Mouse (Mus musculus) MEL-GATA-1-ER (cell line): ENCODE measurements around the gene Arntl2.
A peak's percentile ranks its signal among the peaks of the same experiment; 100 is the strongest.

Source experiments
- DNase-seq: peaks from one replicate; pipeline ENCODE4 v3.0.0-alpha.2; 2012; ENCODE audit warnings: low read depth; ENCODE audit errors: extremely low read depth

The Arntl2 gene

GRCm38 (mm10) chr6:146778055-146778454 lies 17.8 kb upstream of the Arntl2 start:
- no peak for DNase-seq

DNA sequence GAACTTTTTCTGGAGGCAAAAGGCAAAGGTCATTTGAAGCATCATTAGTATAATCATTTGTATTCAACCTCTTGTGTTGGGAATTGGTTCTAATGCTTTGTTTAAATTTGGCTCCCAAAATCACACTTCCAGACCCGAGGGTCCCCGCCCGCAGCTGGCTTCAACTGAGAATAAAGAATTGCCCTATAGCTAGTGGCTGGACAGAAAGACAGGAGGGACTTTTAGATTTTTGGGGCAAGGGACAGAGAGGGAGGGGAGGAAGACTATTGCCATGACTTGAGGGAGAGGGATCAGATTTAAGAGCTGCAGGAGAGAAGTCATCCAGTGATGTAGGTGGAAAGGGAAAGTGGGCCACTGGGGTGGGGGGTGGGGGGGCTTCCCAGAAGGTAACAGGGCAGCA lies 14.3 kb upstream of the Arntl2 start:
- DNase-seq = no peak

DNA sequence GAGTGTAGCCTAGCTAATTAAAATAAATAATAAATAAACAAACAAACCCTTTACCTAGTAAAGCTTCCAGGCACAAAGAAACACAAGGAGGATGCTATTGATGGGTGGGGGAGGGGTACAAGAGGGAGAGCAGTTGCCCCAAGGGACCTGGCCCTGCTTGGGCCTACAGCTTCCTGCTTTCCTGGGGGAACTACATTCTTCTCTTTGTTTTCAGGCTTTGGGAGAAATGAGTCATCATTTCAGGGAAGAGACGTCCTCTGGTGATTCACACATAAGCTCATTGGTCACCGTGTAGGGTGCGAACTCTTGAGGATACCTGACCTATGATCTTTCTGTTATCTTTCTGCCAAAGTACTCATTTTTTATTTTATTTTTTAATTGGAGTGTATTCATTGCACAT lies 2.3 kb upstream of the Arntl2 start:
- DNase-seq = no peak

GRCm38 (mm10) chr6:146795166-146795923 lies 510 bp upstream of the Arntl2 start:
- no peak for DNase-seq

GRCm38 (mm10) chr6:146797446-146797845 lies 1.6 kb downstream of the Arntl2 start:
- DNase-seq = no peak

DNA sequence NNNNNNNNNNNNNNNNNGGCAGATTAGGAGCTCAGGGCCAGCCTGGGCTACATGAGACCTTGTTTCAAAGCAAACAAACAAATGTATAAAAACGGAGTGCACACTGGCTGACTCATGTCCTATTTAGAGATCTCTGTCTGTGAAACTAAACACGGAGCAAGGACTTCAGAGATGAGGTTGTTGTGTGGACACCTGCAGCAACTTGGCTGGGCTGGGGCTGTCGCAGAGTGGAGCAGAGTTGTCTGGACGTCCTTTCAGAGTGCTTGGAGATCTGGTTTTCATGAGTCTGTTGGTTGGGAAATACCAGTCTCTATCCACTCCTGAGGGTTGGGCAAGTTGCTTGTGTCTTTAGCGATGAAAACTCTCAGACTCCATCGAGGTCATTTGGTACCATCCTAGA lies 14.1 kb downstream of the Arntl2 start:
- no peak for DNase-seq

- DNase-seq = no peak
Observed at GRCm38 (mm10) chr6:146813007-146813406, 17.2 kb downstream of the Arntl2 start.

DNA sequence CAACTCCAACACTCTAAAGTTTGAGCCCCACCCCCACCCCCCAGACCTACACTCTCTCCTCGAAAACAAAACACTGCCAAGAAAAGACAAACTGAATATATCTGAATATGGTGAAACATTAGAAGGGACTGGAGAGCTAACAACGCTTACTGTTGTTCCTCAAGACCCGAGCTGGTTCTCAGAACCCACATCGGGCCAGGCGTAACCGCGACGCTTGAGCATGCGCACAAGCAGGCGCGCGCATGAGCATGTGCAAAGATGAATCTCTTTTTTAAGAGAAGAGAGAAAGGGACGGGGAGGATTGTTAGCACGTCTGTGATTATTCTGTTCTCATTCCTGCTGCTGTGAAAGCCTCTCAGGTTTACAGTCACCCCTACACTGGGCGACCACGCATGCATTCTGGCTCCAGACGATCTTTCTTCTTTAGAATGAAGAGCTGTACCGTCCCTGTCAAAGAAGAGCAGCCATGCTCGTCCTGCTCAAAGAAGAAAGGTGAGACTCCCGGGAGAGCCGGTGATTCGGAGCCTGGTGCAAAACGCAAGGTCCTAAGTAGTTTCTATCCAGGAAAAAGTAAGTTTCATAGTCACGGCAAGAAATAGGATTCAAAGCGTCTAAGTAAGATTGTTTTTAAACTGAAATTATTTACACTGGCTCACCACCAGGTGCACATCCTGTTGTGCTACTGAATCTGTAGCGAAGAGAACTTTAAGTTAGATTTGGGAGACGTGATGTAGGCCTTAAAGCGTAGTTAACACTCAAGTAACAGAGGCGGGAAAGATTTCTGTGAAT lies 24.5 kb downstream of the Arntl2 start:
- peak; percentile 67 for DNase-seq

DNA sequence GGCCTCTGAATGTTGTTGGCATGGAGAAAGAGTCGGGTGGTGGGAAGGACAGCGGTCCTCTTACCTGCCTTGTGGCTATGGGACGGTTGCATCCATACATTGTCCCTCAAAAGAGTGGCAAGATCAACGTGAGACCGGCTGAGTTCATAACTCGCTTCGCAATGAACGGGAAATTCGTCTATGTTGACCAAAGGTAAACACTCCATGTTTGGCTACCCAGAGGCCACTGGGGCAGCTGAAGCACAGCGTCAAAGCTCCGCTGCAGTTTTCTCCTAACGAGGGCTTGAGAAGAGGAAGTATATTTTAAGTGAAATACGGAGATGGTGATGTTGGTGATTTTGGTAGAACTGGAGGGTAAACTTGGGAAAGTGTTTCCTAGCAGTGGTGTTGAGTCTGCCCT lies 26.1 kb downstream of the Arntl2 start:
- no peak for DNase-seq

- no peak for DNase-seq
Observed at GRCm38 (mm10) chr6:146824727-146825486, 29.1 kb downstream of the Arntl2 start.

GRCm38 (mm10) chr6:146825487-146825773 lies 29.6 kb downstream of the Arntl2 start:
- no peak for DNase-seq

- no peak for DNase-seq
Observed at GRCm38 (mm10) chr6:146831320-146831719, 35.5 kb downstream of the Arntl2 start.

- DNase-seq = peak; percentile 54
Observed at GRCm38 (mm10) chr6:146833485-146834314, 37.8 kb downstream of the Arntl2 start.

DNA sequence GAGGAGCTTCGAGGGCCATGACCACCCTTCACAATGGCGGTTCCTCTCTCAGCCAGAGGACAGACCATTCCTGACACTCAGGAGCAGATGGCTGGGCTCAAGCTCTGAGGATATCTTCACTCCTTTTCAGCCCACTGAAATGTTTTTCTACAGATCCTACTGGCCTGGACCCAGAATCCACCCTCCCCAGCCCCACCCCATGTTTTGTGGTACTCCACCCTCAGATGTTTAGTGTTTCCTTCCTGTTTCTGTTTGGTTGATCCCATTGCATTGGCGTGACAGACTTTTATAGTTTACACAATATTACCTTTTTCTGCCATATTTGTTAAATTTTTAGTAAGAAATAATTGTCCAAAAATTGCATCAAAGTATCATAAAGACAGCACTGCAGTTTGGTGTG lies 38.5 kb downstream of the Arntl2 start:
- DNase-seq = peak; percentile 27

GRCm38 (mm10) chr6:146835784-146836183 lies 39.9 kb downstream of the Arntl2 start:
- no peak for DNase-seq

DNA sequence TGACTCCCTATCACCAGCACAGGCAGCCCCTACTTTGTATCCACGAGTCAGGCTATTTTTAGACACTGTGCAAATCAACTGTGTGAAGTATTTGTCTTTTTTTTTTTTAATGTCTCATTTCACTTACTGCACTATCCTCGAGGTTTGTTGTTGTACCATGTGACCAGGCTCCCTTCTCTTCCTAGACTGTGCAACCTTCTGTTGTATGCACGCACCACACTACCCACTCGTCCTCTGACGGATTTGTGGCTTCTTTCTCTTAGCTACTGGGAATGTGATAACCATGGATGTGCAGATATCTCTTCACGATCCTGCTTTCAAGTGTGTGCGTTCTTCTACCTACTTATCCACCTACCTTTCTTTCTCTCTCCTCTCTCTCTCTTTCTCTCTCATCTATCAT lies 41.5 kb downstream of the Arntl2 start:
- DNase-seq = no peak

DNA sequence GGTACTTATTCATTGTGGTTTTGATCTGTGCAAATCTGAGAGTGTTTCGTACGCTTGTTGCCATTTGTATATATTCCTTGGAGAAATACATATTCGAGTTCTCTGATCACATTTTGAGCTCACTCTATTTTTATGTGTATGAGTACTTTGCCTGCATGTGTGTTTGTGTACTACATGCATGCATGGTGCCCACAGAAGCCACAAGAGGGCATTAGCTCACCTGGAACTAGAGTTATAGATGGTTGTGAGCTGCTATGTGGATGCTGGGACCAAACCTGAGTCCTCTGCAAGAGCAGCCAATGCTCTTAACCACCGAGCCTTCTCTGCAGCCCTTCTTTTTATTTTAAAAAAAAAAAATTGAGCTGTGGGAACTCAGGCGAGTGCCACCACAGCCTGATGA lies 42.5 kb downstream of the Arntl2 start:
- DNase-seq = no peak

DNA sequence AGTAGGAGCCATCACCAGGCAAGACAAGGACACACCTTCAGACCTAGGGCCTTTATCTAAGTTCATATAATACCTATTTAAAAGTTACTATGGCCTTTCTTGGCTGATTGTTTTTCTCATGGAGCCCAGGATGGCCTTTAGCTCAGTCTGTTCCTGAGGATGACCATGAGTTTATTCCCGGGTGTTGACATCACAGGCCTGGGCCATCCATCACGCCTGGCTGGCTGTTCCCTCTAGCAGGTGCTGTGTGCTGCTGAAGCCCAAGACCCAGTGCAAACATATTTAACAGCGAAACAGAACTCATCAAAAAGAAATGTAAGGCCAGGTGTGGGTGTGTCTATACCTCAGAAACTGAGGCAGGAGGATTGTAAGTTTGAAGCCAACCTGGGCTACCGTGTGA lies 43.0 kb downstream of the Arntl2 start:
- DNase-seq = no peak

DNA sequence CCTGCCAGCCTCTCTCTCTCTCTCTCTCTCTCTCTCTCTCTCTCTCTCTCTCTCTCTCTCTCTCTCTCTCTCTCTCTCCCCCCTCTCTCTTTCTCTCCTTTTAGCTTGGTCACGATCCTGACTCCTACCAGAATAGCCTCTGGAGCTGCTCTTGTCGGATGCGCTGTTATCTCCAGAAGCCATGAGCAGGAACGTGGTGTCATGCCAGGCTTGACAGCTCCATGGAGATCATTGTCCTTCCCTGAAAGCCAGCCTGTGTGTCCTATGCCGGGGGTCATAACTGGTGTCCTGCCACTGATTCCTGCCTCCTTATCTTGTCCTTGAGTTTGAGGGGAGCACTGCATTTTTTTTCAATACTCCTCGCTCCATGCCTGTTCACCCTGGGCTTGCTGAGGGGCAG lies 49.0 kb downstream of the Arntl2 start:
- DNase-seq = no peak

DNA sequence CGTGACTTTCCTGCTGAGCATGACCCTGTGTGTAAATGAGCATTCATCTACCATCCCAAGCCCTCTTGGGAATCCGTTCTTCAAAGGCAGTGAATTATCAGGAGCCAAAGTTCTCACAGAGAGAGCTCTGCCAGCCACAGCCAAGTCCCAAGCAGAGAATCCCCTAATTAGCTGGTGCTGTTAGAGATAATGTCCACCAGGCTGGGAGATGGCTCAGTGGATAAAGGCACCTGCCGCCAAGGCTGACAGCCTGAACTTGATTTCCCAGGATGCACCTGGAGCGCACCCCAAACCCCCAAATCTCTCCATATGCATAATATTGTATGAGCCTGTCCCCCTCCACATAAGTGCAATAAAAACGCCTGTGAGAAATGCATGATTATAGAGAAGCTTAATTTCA lies 49.5 kb downstream of the Arntl2 start:
- no peak for DNase-seq

- DNase-seq = no peak
Observed at GRCm38 (mm10) chr6:146845961-146846750, 50.3 kb downstream of the Arntl2 start.
